Mouse (Mus musculus) limb, embryonic 14.5 days (tissue): Measurements from ENCODE around the gene Znhit1. TPM values are rescaled to one million over a fixed set of nuclear protein-coding genes. Genes with fewer than 3 reads are reported as not detected.
A peak's percentile ranks its signal among the peaks of the same experiment; 100 is the strongest.
"Not testable (repeated sequence)": the region's sequence is repeated elsewhere in the genome, so short reads cannot be mapped to it uniquely, and the experiment has no call there.

ENCODE experiments used
- ATAC-seq: fragments of 200-750 bp; cut with Nextera tagmentation; 2 replicates; pipeline ENCODE4 v1.8.0; 2017; ENCODE audit warnings: low read depth, moderate number of reproducible peaks, moderate TSS enrichment; ENCODE audit not compliant: low FRiP score
- DNase-seq: peaks from one replicate; pipeline ENCODE4 v3.0.0-alpha.2; 2015; ENCODE audit warnings: low spot score
- H3K27ac ChIP-seq: fragments of 300-500 bp; sonication (generic); replicated peaks from 2 replicates; pipeline ENCODE4 v1.5.1; 2014; ENCODE audit warnings: low read depth, mild to moderate bottlenecking, low read length, moderate library complexity, mixed read lengths
- H3K27me3 ChIP-seq: fragments of 300-500 bp; sonication (generic); 2 replicates; pipeline ENCODE4 v1.6.1; 2014; ENCODE audit warnings: low read length, mixed read lengths; ENCODE audit not compliant: control insufficient read depth, insufficient read depth
- H3K36me3 ChIP-seq: fragments of 300-500 bp; sonication (generic); 2 replicates; pipeline ENCODE4 v1.6.1; 2014; ENCODE audit warnings: mild to moderate bottlenecking, low read length, moderate library complexity, mixed read lengths; ENCODE audit not compliant: control insufficient read depth, insufficient read depth
- H3K4me1 ChIP-seq: fragments of 300-500 bp; sonication (generic); 2 replicates; pipeline ENCODE4 v1.6.1; 2014; ENCODE audit warnings: antibody characterized with exemption, low read length, mixed read lengths; ENCODE audit not compliant: control insufficient read depth, insufficient read depth
- H3K4me2 ChIP-seq: fragments of 300-500 bp; sonication (generic); replicated peaks from 2 replicates; pipeline ENCODE4 v1.6.1; 2014; ENCODE audit warnings: low read depth, mild to moderate bottlenecking, low read length, moderate library complexity; ENCODE audit not compliant: severe bottlenecking
- H3K4me3 ChIP-seq: fragments of 300-500 bp; sonication (generic); replicated peaks from 2 replicates; pipeline ENCODE4 v1.5.1; 2014; ENCODE audit warnings: low read length
- H3K9ac ChIP-seq: fragments of 300-500 bp; sonication (generic); 2 replicates; pipeline ENCODE4 v1.6.1; 2014; ENCODE audit warnings: mild to moderate bottlenecking, low read depth, low read length, moderate library complexity; ENCODE audit not compliant: severe bottlenecking
- H3K9me3 ChIP-seq: fragments of 300-500 bp; sonication (generic); 2 replicates; pipeline ENCODE4 v1.6.1; 2016; ENCODE audit warnings: low read length; ENCODE audit not compliant: control insufficient read depth
- POLR2A ChIP-seq: fragments of 200-500 bp; IDR thresholded peaks from 2 replicates; pipeline ENCODE4 v1.8.0; 2012; ENCODE audit warnings: inconsistent platforms, mild to moderate bottlenecking, moderate library complexity, borderline replicate concordance; ENCODE audit not compliant: insufficient read depth, insufficient read length; ENCODE audit errors: extremely low read depth
- WGBS: fragments of 180-500 bp; shearing (Covaris S2); extraction: QIAGEN DNeasy Blood & Tissue Kit; methylation state at CpG from one replicate; pipeline ENCODE4 v1.1.7; 2014; 5-methylcytosine and 5-hydroxymethylcytosine counted together
- polyA plus RNA-seq, 2 experiments: library from polyadenylated mRNA; depleted of rRNA in 1 of 2; stranded (reverse) in 1 of 2; unstranded in 1 of 2; fragments of >200 nt; fragmentation: Nextera tagmentation in 1 of 2; extraction: Ambion mirVana in 1 of 2; gene quantifications; 2 replicates each; pipeline versions ENCODE4 v1.2.1 to v1.2.3; 2012 to 2014

Znhit1 gene
- polyA plus RNA-seq, 2 experiments, result 82.7 to 105 TPM

DNA sequence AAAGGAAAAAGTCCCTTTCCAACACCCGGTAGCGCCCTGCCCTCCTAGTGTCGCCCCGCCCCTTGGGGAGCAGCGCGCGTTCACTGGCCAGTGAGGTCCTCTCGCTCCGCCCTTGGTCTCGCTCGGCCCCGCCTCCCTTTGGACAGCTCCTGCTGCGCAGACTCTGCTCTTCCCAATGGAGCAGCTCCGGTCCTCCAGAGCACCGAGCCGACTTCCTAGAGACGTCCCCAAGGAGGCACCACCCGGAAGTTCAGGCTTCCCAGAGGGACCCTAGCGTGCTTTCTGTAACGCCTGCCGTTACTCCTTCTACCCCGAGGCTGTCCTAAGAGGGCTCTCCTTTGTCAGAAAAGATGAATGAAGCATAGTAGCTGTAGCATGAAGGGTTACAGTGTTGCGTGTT lies 34.8 kb downstream of the Znhit1 start, which contains the start of gene Fis1:
Fis1 (plus strand) TSS at position 261 of the 400 bp plus-strand sequence.
- H3K4me1 ChIP-seq, result peaks cover 6% of the 10 kb centered on the region
- H3K4me3 ChIP-seq, result peak within 1 kb of the TSS; percentile 66
- peak; percentile 98 for ATAC-seq
- WGBS, result under 1% methylated on average over 23 of the region's 23 CpGs
- H3K36me3 ChIP-seq, result peaks cover 4% of the 10 kb centered on the region; the same call in 1 of the 2 replicates
- H3K27ac ChIP-seq, result no peak within 1 kb of the TSS; the same call in 1 of the 2 replicates
- peak within 1 kb of the TSS; percentile 67 for H3K4me2 ChIP-seq
- DNase-seq, result peak; percentile 98
- H3K9ac ChIP-seq, result peak within 1 kb of the TSS; percentile 73
- TF ChIP-seq POLR2A, result no peak
- no peaks in the 10 kb centered on the region for H3K27me3 ChIP-seq
- H3K9me3 ChIP-seq, result no peaks in the 10 kb centered on the region

DNA sequence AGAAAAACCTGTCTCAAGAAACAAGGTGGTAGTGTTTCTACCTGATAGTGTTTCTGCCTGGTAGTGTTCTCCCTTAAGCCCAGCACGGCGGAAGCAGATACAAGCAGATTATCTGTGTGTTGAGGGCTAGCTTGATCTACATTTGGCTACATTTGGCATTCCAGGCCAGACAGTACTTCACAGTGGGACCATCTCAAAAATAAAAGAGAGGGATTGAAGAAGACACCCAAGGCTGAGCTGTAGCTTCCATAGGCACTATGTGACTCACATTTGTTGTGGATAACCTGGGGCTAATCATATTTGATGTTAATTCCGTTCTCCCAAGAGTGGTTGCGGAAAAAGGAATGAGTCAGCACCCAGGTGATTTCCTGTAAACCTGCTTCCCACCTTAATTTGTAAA lies 35.7 kb downstream of the Znhit1 start:
- no peak for DNase-seq
- no peak for ATAC-seq
- Histone ChIP-seq H3K27me3 (no peaks in the 10 kb centered on the region), H3K9ac (no peak overlapping the region), H3K36me3 (peaks cover under 1% of the 10 kb centered on the region; the same call in 1 of the 2 replicates), H3K4me2 (no peak overlapping the region), H3K4me1 (peaks cover 6% of the 10 kb centered on the region), H3K27ac (no peak overlapping the region), H3K4me3 (no peak overlapping the region), H3K9me3 (no peaks in the 10 kb centered on the region)
- 71% methylated on average over 4 of the region's 4 CpGs for WGBS
- no peak for TF ChIP-seq POLR2A

DNA sequence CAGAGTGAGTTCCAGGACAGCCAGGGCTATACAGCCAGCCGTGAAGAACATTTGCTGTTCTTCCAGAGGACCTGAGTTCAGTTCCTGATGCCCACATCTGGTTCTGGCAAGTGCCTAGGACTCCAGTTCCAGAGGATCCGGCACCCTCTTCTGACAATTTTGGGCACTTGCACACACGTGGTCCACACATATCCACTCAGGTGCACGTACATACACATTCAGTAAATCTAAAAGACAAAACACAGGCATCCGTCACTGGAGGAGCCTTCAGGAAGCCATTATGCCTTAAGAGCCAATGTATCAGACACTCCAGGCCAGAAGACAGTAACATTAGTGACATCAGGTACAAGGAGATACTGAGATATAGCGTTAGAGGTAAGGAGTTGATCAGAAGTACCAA lies 37.3 kb downstream of the Znhit1 start:
- Histone ChIP-seq H3K4me2 (no peak overlapping the region), H3K4me1 (peaks cover 6% of the 10 kb centered on the region), H3K36me3 (no peaks in the 10 kb centered on the region), H3K9ac (no peak overlapping the region), H3K27me3 (no peaks in the 10 kb centered on the region), H3K4me3 (no peak overlapping the region), H3K9me3 (no peaks in the 10 kb centered on the region), H3K27ac (no peak overlapping the region)
- DNase-seq (no peak), ATAC-seq (no peak)
- 92% methylated on average over 6 of the region's 6 CpGs for WGBS
- no peak for TF ChIP-seq POLR2A

DNA sequence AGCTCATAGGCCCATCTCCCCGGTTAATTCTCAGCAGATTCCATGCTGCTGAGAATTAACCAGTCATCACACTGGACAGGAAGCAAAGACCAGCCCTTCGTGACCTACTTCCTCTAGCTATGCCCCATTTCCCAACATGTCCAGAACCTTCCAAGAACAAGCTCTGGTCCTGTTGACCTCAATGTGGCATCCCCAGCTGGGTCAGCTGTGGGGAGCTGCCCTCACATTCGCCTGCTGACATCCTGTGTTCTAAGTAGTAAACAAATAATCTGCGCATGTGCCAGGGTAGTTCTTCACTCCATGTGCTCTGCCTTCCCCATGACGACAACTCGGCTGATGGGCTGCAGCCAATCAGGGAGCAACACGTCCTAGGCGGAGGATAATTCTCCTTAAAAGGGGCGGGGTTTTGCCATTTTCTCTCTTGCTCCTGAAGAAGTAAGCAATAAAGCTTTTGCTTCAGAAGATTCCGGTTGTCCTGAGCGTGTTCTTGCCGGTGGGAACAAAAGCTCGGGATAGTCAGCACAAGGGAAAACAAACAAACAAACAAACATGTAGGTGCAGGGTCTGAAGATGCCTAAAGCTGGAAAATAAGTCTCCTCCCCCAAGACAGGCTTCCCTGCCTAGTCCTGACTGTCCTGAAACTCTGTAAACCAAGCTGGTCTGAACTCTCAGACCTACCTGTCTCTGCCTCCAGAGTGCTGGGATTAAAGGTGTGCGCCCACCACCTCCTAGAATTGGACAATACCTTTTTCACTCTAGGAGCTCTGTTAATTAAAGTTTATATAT lies 38.1 kb downstream of the Znhit1 start:
- H3K4me2 ChIP-seq, ATAC-seq, DNase-seq, H3K4me1 ChIP-seq, H3K9me3 ChIP-seq, H3K27me3 ChIP-seq, H3K4me3 ChIP-seq, H3K36me3 ChIP-seq, H3K27ac ChIP-seq, H3K9ac ChIP-seq: not testable (repeated sequence)
- WGBS, result 86% methylated on average over 14 of the region's 14 CpGs

DNA sequence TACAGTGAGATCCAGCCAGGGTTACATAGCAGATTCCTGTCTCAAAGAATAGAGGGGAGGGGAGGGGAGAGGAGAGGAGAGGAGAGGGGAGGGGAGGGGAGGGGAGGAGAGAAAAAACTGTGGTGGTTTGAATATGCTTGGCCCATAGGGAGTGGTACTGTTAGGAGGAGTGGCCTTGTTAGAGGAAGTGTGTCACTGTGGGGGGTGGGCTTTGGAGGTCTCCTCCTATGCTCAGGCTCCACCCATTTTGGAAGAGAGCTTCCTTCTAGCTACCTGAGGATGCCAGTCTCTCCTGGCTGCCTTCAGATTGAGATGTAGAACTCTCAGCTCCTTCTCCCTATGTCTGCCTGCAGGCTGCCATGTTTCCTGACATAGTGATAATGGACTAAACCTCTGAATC lies 39.9 kb downstream of the Znhit1 start:
- ATAC-seq, result no peak
- Histone ChIP-seq H3K4me2 (no peak overlapping the region), H3K36me3 (no peaks in the 10 kb centered on the region), H3K9ac (no peak overlapping the region), H3K27me3 (no peaks in the 10 kb centered on the region), H3K4me1 (peaks cover 2% of the 10 kb centered on the region; the same call in 1 of the 2 replicates), H3K4me3 (no peak overlapping the region), H3K27ac (no peak overlapping the region), H3K9me3 (no peaks in the 10 kb centered on the region)
- no peak for DNase-seq
- no peak for TF ChIP-seq POLR2A

DNA sequence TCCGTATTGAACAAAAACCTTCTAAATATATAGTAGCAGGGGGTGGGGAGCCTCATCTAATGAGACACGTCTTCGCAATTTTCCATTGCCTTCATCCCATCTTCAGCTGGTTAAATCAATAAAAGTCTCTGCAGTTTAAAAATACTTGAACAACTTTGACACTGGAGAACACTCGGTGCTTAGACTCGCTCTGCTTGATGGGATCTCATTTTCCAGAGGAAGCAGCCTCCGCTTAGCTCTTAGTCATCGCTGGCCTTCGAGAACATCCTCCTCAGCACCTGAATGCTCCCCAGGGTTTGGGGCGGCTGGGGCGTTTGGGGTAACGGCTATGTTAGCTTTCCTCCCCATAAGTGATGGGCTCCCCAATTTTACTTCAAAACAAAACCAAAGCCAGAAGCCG lies 42.7 kb downstream of the Znhit1 start:
- DNase-seq, result no peak
- H3K4me3 ChIP-seq, result no peak overlapping the region
- H3K4me2 ChIP-seq, result no peak overlapping the region
- H3K27me3 ChIP-seq, result no peaks in the 10 kb centered on the region
- H3K9me3 ChIP-seq, result no peaks in the 10 kb centered on the region
- WGBS, result 78% methylated on average over 12 of the region's 12 CpGs
- ATAC-seq, result no peak
- H3K4me1 ChIP-seq, result no peaks in the 10 kb centered on the region
- H3K9ac ChIP-seq, result no peak overlapping the region
- no peak for TF ChIP-seq POLR2A
- H3K36me3 ChIP-seq, result no peaks in the 10 kb centered on the region
- no peak overlapping the region for H3K27ac ChIP-seq
